Mouse (Mus musculus): ENCODE results near the gene Steap4.

DNA sequence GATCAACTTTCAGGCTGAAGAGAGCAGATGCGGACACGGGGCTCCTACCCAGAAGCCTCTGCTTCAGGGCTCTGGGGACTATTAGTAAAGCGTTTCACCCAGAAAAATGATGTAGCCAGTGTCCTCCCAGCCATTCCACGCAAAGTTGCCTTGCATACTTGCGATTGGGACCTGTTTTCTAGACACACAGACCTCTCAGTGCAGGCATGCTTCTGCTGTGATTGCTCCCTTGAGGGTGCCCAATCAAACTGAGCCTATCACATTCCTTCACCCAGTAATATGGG lies 42.0 kb upstream of the Steap4 start:
- TF ChIP-seq POLR2A (IDR thresholded peaks at IDR 0.05; ENCODE audit: extremely low read depth, insufficient read depth, low read length) (no peak), CTCF (IDR thresholded peaks at IDR 0.05; ENCODE audit: extremely low read depth, insufficient read depth, low read length) (no peak)
